Mouse (Mus musculus): ENCODE measurements around the gene Kcnk5. TPM values are rescaled to one million over a fixed set of nuclear protein-coding genes. Genes with fewer than 3 reads are reported as not detected.

Gene Kcnk5
- total and polyA plus RNA-seq, 2 experiments, result 10.3 to 25.6 TPM

GRCm38 (mm10) chr14:20209926-20210325, 28.3 kb upstream of the Kcnk5 start:
- WGBS, result 84% methylated on average over 7 of the region's 7 CpGs
- Histone ChIP-seq H3K4me3 (ENCODE audit: insufficient read depth, low read depth, low read length) (no peak overlapping the region), H3K27ac (replicated peaks; ENCODE audit: insufficient read depth, low read depth, low read length) (no peak overlapping the region)

GRCm38 (mm10) chr14:20208435-20208834, 26.8 kb upstream of the Kcnk5 start:
- H3K9ac ChIP-seq (ENCODE audit: low read depth, low read length), result no peak overlapping the region
- no peak overlapping the region for H3K4me3 ChIP-seq (ENCODE audit: insufficient read depth, low read depth, low read length)
- H3K4me1 ChIP-seq (ENCODE audit: control insufficient read depth, insufficient read depth, low read length), result peaks cover 12% of the 10 kb centered on the region
- peak overlapping the region; percentile 60 for H3K27ac ChIP-seq (replicated peaks; ENCODE audit: insufficient read depth, low read depth, low read length)
- TF ChIP-seq CTCF (IDR thresholded peaks at IDR 0.05; ENCODE audit: low read depth, low read length) (peak; percentile 22; the same call in 1 of the 2 replicates), POLR2A (IDR thresholded peaks at IDR 0.05; ENCODE audit: extremely low read depth, insufficient read depth, low read length) (no peak)
- H3K79me2 ChIP-seq (ENCODE audit: control insufficient read depth, insufficient read depth, low read length), result no peaks in the 10 kb centered on the region
- 6% methylated on average over 6 of the region's 6 CpGs for WGBS
- H3K27me3 ChIP-seq (ENCODE audit: control insufficient read depth, insufficient read depth, low read length), result no peaks in the 10 kb centered on the region
- DNase-seq (ENCODE audit: extremely low read depth, low read depth, low spot score), result peak; percentile 86
- no peaks in the 10 kb centered on the region for H3K36me3 ChIP-seq (ENCODE audit: control insufficient read depth, insufficient read depth, low read length)

More at GRCm38 (mm10) chr14:20209926-20210325, 28.3 kb upstream of the Kcnk5 start:
- Histone ChIP-seq H3K9ac (ENCODE audit: low read depth, low read length) (no peak overlapping the region), H3K27me3 (ENCODE audit: control insufficient read depth, insufficient read depth, low read length) (no peaks in the 10 kb centered on the region), H3K36me3 (ENCODE audit: control insufficient read depth, insufficient read depth, low read length) (no peaks in the 10 kb centered on the region), H3K4me1 (ENCODE audit: control insufficient read depth, insufficient read depth, low read length) (peaks cover 14% of the 10 kb centered on the region), H3K79me2 (ENCODE audit: control insufficient read depth, insufficient read depth, low read length) (no peaks in the 10 kb centered on the region)
- no peak for DNase-seq (ENCODE audit: extremely low read depth, low read depth, low spot score)
- TF ChIP-seq POLR2A (IDR thresholded peaks at IDR 0.05; ENCODE audit: extremely low read depth, insufficient read depth, low read length), result no peak
- no peak for TF ChIP-seq CTCF (IDR thresholded peaks at IDR 0.05; ENCODE audit: low read depth, low read length)

DNA sequence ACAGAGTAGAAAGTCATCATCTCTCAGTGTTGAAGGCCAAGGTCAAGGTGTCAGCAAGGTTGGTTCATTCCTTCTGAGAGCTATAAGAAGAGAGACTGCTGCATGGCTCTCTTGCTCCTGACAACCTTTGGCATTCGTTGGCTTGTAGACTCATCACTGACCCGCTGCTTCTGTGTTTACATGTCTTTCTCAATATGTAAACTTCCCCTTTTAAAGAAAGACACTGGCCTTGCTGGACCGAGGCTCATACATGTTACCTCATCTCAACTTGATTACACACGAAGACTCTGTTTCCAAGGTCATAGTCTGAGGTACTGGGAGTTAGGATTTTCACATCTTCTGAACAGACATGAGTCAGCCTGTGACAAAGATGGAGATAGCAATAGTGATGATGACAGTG, 24.1 kb upstream of the Kcnk5 start:
- no peaks in the 10 kb centered on the region for H3K27me3 ChIP-seq (ENCODE audit: control insufficient read depth, insufficient read depth, low read length)
- 20% methylated on average over 4 of the region's 4 CpGs for WGBS
- no peaks in the 10 kb centered on the region for H3K36me3 ChIP-seq (ENCODE audit: control insufficient read depth, insufficient read depth, low read length)
- peak; percentile 86 for DNase-seq (ENCODE audit: extremely low read depth, low read depth, low spot score)
- no peaks in the 10 kb centered on the region for H3K79me2 ChIP-seq (ENCODE audit: control insufficient read depth, insufficient read depth, low read length)
- no peak overlapping the region for H3K9ac ChIP-seq (ENCODE audit: low read depth, low read length)
- TF ChIP-seq CTCF (IDR thresholded peaks at IDR 0.05; ENCODE audit: low read depth, low read length) (no peak), POLR2A (IDR thresholded peaks at IDR 0.05; ENCODE audit: extremely low read depth, insufficient read depth, low read length) (no peak)
- H3K27ac ChIP-seq (replicated peaks; ENCODE audit: insufficient read depth, low read depth, low read length), result 0 out of 2 replicates have a peak overlapping the region, but pooled peaks have one; percentile 51
- no peak overlapping the region for H3K4me3 ChIP-seq (ENCODE audit: insufficient read depth, low read depth, low read length)
- H3K4me1 ChIP-seq (ENCODE audit: control insufficient read depth, insufficient read depth, low read length), result peaks cover 12% of the 10 kb centered on the region

DNA sequence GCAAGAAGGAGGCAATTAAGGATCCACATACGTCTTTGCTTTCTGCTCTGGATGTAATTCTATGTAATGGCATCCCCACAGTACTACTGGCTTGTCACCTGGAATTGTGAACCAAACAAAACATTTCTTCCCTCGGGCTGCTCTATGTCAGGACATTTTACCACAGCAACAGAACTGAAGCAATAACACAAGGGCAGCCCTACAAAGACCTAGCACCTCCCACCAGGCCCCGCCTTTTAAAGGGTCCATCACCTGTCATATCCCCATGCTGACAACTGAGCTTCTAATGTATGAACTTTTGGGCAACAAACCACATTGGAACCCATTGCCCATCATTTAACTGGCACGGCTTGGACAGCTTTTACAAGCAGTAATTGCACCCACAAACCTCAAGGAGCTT, 21.7 kb upstream of the Kcnk5 start:
- no peak overlapping the region for H3K27ac ChIP-seq (replicated peaks; ENCODE audit: insufficient read depth, low read depth, low read length)
- H3K27me3 ChIP-seq (ENCODE audit: control insufficient read depth, insufficient read depth, low read length), result no peaks in the 10 kb centered on the region
- no peak overlapping the region for H3K9ac ChIP-seq (ENCODE audit: low read depth, low read length)
- DNase-seq (ENCODE audit: extremely low read depth, low read depth, low spot score), result peak; percentile 59
- H3K79me2 ChIP-seq (ENCODE audit: control insufficient read depth, insufficient read depth, low read length), result no peaks in the 10 kb centered on the region
- no peaks in the 10 kb centered on the region for H3K36me3 ChIP-seq (ENCODE audit: control insufficient read depth, insufficient read depth, low read length)
- TF ChIP-seq CTCF (IDR thresholded peaks at IDR 0.05; ENCODE audit: low read depth, low read length) (no peak), POLR2A (IDR thresholded peaks at IDR 0.05; ENCODE audit: extremely low read depth, insufficient read depth, low read length) (no peak)
- no peak overlapping the region for H3K4me3 ChIP-seq (ENCODE audit: insufficient read depth, low read depth, low read length)
- WGBS, result 66% methylated on average over 4 of the region's 4 CpGs
- peaks cover 12% of the 10 kb centered on the region for H3K4me1 ChIP-seq (ENCODE audit: control insufficient read depth, insufficient read depth, low read length)

DNA sequence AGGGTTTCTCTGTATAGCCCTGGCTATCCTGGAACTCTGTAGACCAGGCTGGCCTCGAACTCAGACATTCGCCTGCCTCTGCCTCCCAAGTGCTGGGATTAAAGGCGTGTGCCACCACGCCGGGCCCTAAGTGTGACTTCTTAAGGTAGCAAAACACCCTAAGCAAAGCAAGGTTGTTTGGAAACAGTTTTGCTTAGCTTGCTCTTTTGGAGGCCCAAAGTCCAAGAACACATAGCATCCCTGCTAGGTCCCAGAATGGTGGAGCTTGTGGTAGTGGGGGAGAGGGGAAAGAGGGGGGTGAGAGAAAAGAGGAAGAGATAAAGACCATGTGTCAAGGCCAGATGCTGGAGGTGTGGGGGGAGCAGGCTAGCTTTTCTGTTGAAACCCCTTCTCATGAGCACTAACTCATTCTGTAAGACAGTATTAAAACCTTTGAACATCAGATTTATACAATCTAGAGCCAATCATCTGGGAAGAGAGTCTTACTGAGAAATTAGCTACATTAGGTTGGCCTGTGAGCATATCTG, 21.1 kb upstream of the Kcnk5 start:
- Histone ChIP-seq H3K36me3 (ENCODE audit: control insufficient read depth, insufficient read depth, low read length) (no peaks in the 10 kb centered on the region), H3K4me3 (ENCODE audit: insufficient read depth, low read depth, low read length) (no peak overlapping the region), H3K27me3 (ENCODE audit: control insufficient read depth, insufficient read depth, low read length) (no peaks in the 10 kb centered on the region), H3K79me2 (ENCODE audit: control insufficient read depth, insufficient read depth, low read length) (no peaks in the 10 kb centered on the region), H3K9ac (ENCODE audit: low read depth, low read length) (no peak overlapping the region), H3K27ac (replicated peaks; ENCODE audit: insufficient read depth, low read depth, low read length) (no peak overlapping the region), H3K4me1 (ENCODE audit: control insufficient read depth, insufficient read depth, low read length) (peaks cover 7% of the 10 kb centered on the region)
- 88% methylated on average over 5 of the region's 5 CpGs for WGBS
- DNase-seq (ENCODE audit: extremely low read depth, low read depth, low spot score), result no peak
- TF ChIP-seq POLR2A (IDR thresholded peaks at IDR 0.05; ENCODE audit: extremely low read depth, insufficient read depth, low read length) (no peak), CTCF (IDR thresholded peaks at IDR 0.05; ENCODE audit: low read depth, low read length) (no peak)

GRCm38 (mm10) chr14:20201066-20201683, 19.6 kb upstream of the Kcnk5 start:
- H3K27ac ChIP-seq (replicated peaks; ENCODE audit: insufficient read depth, low read depth, low read length), result no peak overlapping the region
- WGBS, result 86% methylated on average over 8 of the region's 8 CpGs
- H3K4me1 ChIP-seq (ENCODE audit: control insufficient read depth, insufficient read depth, low read length), result peaks cover 3% of the 10 kb centered on the region

More at GRCm38 (mm10) chr14:20201066-20201683, 19.6 kb upstream of the Kcnk5 start:
- Histone ChIP-seq H3K4me3 (ENCODE audit: insufficient read depth, low read depth, low read length) (no peak overlapping the region), H3K27me3 (ENCODE audit: control insufficient read depth, insufficient read depth, low read length) (no peaks in the 10 kb centered on the region), H3K79me2 (ENCODE audit: control insufficient read depth, insufficient read depth, low read length) (no peaks in the 10 kb centered on the region), H3K9ac (ENCODE audit: low read depth, low read length) (no peak overlapping the region), H3K36me3 (ENCODE audit: control insufficient read depth, insufficient read depth, low read length) (no peaks in the 10 kb centered on the region)
- DNase-seq (ENCODE audit: extremely low read depth, low read depth, low spot score), result no peak
- no peak for TF ChIP-seq POLR2A (IDR thresholded peaks at IDR 0.05; ENCODE audit: extremely low read depth, insufficient read depth, low read length)
- TF ChIP-seq CTCF (IDR thresholded peaks at IDR 0.05; ENCODE audit: low read depth, low read length), result no peak
